Mouse (Mus musculus) megakaryocyte progenitor cell, adult 5-6 weeks (primary cell): ENCODE measurements at regions not wholly inside any gene's neighbourhood (a gene's known extent, or its start where the extent isn't known, plus 50 kb on each side); places are given as distances from the start of the nearest gene placed in this dataset.

Experiments
- ATAC-seq: replicated peaks from 2 replicates; pipeline ENCODE4 v1.8.0; 2016; ENCODE audit warnings: mild to moderate bottlenecking, moderate TSS enrichment, inconsistent platforms; ENCODE audit not compliant: poor library complexity

- ATAC-seq = no peak
Observed at GRCm38 (mm10) chr10:115664567-115664966, 77.0 kb upstream of the Lgr5 start.

GRCm38 (mm10) chr10:115676661-115677060 lies 89.1 kb upstream of the Lgr5 start:
- no peak for ATAC-seq

GRCm38 (mm10) chr10:115681115-115681514 lies 93.5 kb upstream of the Lgr5 start:
- no peak for ATAC-seq

- ATAC-seq = no peak
Observed at GRCm38 (mm10) chr10:115691939-115692338, 104.4 kb upstream of the Lgr5 start.

GRCm38 (mm10) chr10:115693986-115694833 lies 106.6 kb upstream of the Lgr5 start:
- ATAC-seq = no peak

GRCm38 (mm10) chr10:115702358-115702757 lies 114.3 kb upstream of the Tspan8 start:
- no peak for ATAC-seq

- 0 out of 2 replicates have a peak, but pooled peaks have one; percentile 20 for ATAC-seq
Observed at GRCm38 (mm10) chr10:115708623-115709022, 108.0 kb upstream of the Tspan8 start.

- no peak for ATAC-seq
Observed at GRCm38 (mm10) chr10:115713896-115714295, 102.7 kb upstream of the Tspan8 start.

GRCm38 (mm10) chr10:115716178-115716577 lies 100.5 kb upstream of the Tspan8 start:
- ATAC-seq = no peak

- no peak for ATAC-seq
Observed at GRCm38 (mm10) chr10:115717064-115717463, 99.6 kb upstream of the Tspan8 start.

- ATAC-seq = peak; percentile 46; the same call in 1 of the 2 replicates
Observed at GRCm38 (mm10) chr10:115722589-115722988, 94.0 kb upstream of the Tspan8 start.

GRCm38 (mm10) chr10:115742634-115743347 lies 73.8 kb upstream of the Tspan8 start:
- no peak for ATAC-seq

GRCm38 (mm10) chr10:115749844-115750243 lies 66.8 kb upstream of the Tspan8 start:
- no peak for ATAC-seq

GRCm38 (mm10) chr10:115750250-115750649 lies 66.4 kb upstream of the Tspan8 start:
- no peak for ATAC-seq

GRCm38 (mm10) chr10:115758667-115759066 lies 58.0 kb upstream of the Tspan8 start:
- ATAC-seq = no peak
